Mouse (Mus musculus): Measurements from ENCODE around the gene Alpk1. TPM values are rescaled to one million over a fixed set of nuclear protein-coding genes. Genes with fewer than 3 reads are reported as not detected.

The Alpk1 gene
- polyA plus RNA-seq, 1 experiment, result 1.8 TPM

- H3K4me1 ChIP-seq (replicated peaks; ENCODE audit: control insufficient read depth, insufficient read depth, low read length), result no peaks in the 10 kb centered on the region
- no peak for DNase-seq
- 71% methylated on average over 7 of the region's 7 CpGs for WGBS
- no peak overlapping the region for H3K4me3 ChIP-seq (ENCODE audit: control insufficient read depth, insufficient read depth, low read length)
- no peaks in the 10 kb centered on the region for H3K27me3 ChIP-seq (ENCODE audit: control insufficient read depth, insufficient read depth, low read length)
- H3K27ac ChIP-seq (ENCODE audit: control insufficient read depth, insufficient read depth, low read length), result no peak overlapping the region
- H3K36me3 ChIP-seq (ENCODE audit: control insufficient read depth, insufficient read depth, low read length), result no peaks in the 10 kb centered on the region
- no peak for TF ChIP-seq CTCF (IDR thresholded peaks at IDR 0.05; ENCODE audit: borderline replicate concordance, control insufficient read depth, extremely low read depth, insufficient read depth, low read length, poor library complexity)
- TF ChIP-seq POLR2A (IDR thresholded peaks at IDR 0.05; ENCODE audit: control insufficient read depth, extremely low read depth, insufficient read depth, low read length, poor library complexity), result no peak
Observed at GRCm38 (mm10) chr3:127651742-127652653, 128.3 kb downstream of the Alpk1 start.

DNA sequence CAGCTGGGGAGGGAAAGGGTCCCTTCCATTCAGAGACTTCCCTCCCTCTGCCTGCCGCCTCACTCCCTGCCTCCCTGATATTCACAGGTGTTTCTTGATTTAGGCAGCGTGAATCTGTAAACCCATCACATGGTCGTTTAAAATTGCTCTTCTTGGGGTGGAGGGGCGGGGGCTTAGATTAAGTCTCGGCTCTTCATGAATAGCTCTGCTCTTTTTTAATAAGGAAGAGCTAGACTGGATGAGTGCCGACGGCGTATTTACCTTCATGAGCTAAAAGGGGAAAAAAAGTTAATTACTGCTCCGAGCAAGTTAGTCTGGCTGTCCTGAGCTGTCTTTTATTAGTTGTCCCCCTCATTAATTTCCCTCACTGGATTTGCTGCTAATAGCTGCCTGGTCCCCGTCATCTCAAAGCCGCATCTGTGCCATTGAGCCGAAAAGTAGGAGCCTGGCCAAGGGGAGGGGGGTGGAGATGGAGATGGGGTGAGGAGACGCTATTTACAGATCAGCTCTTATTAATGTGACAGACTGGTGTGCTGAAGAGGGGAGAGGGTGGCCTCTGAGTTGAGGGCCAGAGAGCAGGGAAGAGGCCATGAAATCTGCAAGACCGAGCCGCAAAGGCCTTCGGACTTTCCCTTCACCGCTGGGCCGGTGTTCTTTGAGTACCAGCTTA, 134.0 kb downstream of the Alpk1 start:
- DNase-seq, result no peak
- WGBS, result 72% methylated on average over 18 of the region's 18 CpGs
- H3K27me3 ChIP-seq (ENCODE audit: control insufficient read depth, insufficient read depth, low read length), result peaks cover 2% of the 10 kb centered on the region

GRCm38 (mm10) chr3:127642211-127642610, 138.1 kb downstream of the Alpk1 start:
- H3K4me3 ChIP-seq (ENCODE audit: control insufficient read depth, insufficient read depth, low read length), result no peak overlapping the region
- no peaks in the 10 kb centered on the region for H3K4me1 ChIP-seq (replicated peaks; ENCODE audit: control insufficient read depth, insufficient read depth, low read length)
- H3K27me3 ChIP-seq (ENCODE audit: control insufficient read depth, insufficient read depth, low read length), result peaks cover 24% of the 10 kb centered on the region
- no peak for TF ChIP-seq POLR2A (IDR thresholded peaks at IDR 0.05; ENCODE audit: control insufficient read depth, extremely low read depth, insufficient read depth, low read length, poor library complexity)
- 15% methylated on average over 5 of the region's 5 CpGs for WGBS
- no peak overlapping the region for H3K27ac ChIP-seq (ENCODE audit: control insufficient read depth, insufficient read depth, low read length)
- H3K36me3 ChIP-seq (ENCODE audit: control insufficient read depth, insufficient read depth, low read length), result no peaks in the 10 kb centered on the region
- DNase-seq, result no peak

More for the DNA sequence above, 134.0 kb downstream of the Alpk1 start:
- H3K4me1 ChIP-seq (replicated peaks; ENCODE audit: control insufficient read depth, insufficient read depth, low read length), result no peaks in the 10 kb centered on the region
- H3K4me3 ChIP-seq (ENCODE audit: control insufficient read depth, insufficient read depth, low read length), result no peak overlapping the region
- TF ChIP-seq CTCF (IDR thresholded peaks at IDR 0.05; ENCODE audit: borderline replicate concordance, control insufficient read depth, extremely low read depth, insufficient read depth, low read length, poor library complexity) (no peak), POLR2A (IDR thresholded peaks at IDR 0.05; ENCODE audit: control insufficient read depth, extremely low read depth, insufficient read depth, low read length, poor library complexity) (no peak)
- no peak overlapping the region for H3K27ac ChIP-seq (ENCODE audit: control insufficient read depth, insufficient read depth, low read length)
- no peaks in the 10 kb centered on the region for H3K36me3 ChIP-seq (ENCODE audit: control insufficient read depth, insufficient read depth, low read length)

GRCm38 (mm10) chr3:127640762-127641700, 139.3 kb downstream of the Alpk1 start:
- Histone ChIP-seq H3K4me3 (ENCODE audit: control insufficient read depth, insufficient read depth, low read length) (no peak overlapping the region), H3K27me3 (ENCODE audit: control insufficient read depth, insufficient read depth, low read length) (peaks cover 24% of the 10 kb centered on the region), H3K36me3 (ENCODE audit: control insufficient read depth, insufficient read depth, low read length) (no peaks in the 10 kb centered on the region), H3K27ac (ENCODE audit: control insufficient read depth, insufficient read depth, low read length) (no peak overlapping the region), H3K4me1 (replicated peaks; ENCODE audit: control insufficient read depth, insufficient read depth, low read length) (no peaks in the 10 kb centered on the region)
- no peak for DNase-seq
- no peak for TF ChIP-seq CTCF (IDR thresholded peaks at IDR 0.05; ENCODE audit: borderline replicate concordance, control insufficient read depth, extremely low read depth, insufficient read depth, low read length, poor library complexity)
- TF ChIP-seq POLR2A (IDR thresholded peaks at IDR 0.05; ENCODE audit: control insufficient read depth, extremely low read depth, insufficient read depth, low read length, poor library complexity), result no peak
- WGBS, result 14% methylated on average over 37 of the region's 37 CpGs

DNA sequence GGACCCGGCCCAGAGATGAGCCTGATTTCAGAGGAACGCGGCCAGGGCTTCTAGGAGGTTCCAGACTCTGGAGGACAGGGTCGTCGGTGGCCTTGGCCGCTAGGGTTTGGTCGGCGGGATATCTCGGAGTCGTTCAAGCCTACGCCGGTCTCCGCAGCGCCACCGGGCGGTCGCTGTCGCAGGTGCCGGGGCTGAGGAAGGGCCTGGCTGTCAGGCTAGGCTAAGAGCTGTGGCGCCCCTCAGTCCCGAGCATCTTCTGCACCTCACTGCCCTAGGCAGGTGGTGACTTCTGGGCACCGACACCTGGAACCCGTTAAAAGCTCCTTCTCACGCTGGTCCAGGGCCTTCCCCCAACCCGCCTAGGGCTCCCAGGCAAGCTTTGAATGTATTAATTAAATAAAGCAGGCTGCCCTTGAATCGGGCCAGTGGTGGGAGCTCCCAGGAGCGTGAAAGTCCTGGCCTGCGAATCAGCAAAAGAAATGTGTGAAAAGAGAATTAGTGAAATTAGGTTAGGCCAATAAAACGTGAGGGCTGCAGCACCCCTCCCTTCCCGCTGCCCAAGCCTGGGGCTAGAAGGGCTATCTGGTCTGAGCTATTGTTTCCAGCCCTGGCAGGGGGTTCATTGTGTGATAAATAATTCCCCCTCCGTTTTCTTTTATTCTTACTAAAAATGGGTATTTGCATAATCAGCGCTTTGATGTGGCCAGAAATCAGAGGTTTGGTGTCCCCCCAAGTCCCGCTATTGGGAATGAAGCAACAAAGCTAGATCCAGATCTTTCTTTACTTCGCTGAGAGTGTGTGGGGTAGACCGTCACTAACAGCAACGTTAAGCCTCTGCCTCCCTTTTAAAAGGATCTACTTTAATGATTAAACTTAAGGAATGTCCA, 140.2 kb downstream of the Alpk1 start:
- Histone ChIP-seq H3K36me3 (ENCODE audit: control insufficient read depth, insufficient read depth, low read length) (no peaks in the 10 kb centered on the region), H3K27ac (ENCODE audit: control insufficient read depth, insufficient read depth, low read length) (no peak overlapping the region), H3K27me3 (ENCODE audit: control insufficient read depth, insufficient read depth, low read length) (peaks cover 24% of the 10 kb centered on the region), H3K4me1 (replicated peaks; ENCODE audit: control insufficient read depth, insufficient read depth, low read length) (no peaks in the 10 kb centered on the region), H3K4me3 (ENCODE audit: control insufficient read depth, insufficient read depth, low read length) (no peak overlapping the region)
- TF ChIP-seq CTCF (IDR thresholded peaks at IDR 0.05; ENCODE audit: borderline replicate concordance, control insufficient read depth, extremely low read depth, insufficient read depth, low read length, poor library complexity), result 0 out of 2 replicates have a peak, but pooled peaks have one; percentile 61
- TF ChIP-seq POLR2A (IDR thresholded peaks at IDR 0.05; ENCODE audit: control insufficient read depth, extremely low read depth, insufficient read depth, low read length, poor library complexity), result no peak
- DNase-seq, result peak; percentile 41
- 9% methylated on average over 36 of the region's 36 CpGs for WGBS
